Mouse (Mus musculus) right cerebral cortex, adult 18-20 months (tissue): ENCODE measurements at regions not wholly inside any gene's neighbourhood (a gene's known extent, or its start where the extent isn't known, plus 50 kb on each side); places are given as distances from the start of the nearest gene placed in this dataset.

Experiments
- DNase-seq: peaks from one replicate; pipeline ENCODE4 v3.0.0; 2022; ENCODE audit warnings: mixed read lengths

- DNase-seq, result no peak
These were observed 194.6 kb upstream of the Irx3 start for GRCm38 (mm10) chr8:91996305-91997022.

- DNase-seq, result no peak
These were observed 193.7 kb upstream of the Irx3 start for GRCm38 (mm10) chr8:91995407-91996144.

DNA sequence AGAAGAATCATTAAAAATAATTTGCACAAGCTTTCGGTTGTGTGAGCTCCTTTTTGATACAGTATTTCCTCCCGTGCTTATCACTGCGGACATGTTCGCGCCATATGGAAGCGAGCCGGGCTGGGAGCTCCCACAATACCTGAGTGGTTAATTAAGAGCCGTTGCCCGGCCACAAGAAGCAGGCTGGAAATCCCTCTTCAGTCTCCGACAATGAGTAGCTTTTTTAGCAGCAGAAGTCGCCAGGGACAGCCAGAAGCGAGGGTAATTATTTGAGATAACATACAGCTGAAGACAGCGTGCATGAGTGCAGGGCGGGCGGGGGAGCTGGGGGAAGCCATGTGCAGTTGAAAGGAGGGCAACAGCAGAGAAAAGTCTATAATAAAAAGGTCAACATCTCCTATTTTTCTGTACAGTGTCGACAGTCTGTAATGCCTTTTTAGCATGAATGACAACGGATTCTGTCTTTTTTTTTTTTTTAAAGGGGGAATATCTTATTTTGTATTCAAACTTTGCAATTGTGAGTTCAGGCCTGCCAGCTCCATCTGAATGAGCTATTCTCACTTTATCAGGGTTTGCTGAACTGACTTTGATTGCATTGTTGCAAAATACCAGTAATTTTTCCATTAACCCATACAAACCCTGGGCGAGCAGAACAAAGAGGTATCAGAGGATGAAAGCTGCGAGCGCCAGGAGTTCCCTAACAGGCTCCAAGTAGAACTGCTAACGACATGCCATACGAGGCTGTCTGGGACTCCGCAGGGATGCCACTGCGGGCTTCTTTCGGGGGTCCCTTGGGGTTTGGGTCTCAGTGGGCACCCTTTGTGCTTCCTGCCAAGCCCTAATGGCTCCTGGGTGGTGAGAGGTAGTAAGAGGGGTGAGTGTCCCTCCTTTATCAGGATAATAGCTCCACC, 189.9 kb upstream of the Irx3 start:
- no peak for DNase-seq

DNA sequence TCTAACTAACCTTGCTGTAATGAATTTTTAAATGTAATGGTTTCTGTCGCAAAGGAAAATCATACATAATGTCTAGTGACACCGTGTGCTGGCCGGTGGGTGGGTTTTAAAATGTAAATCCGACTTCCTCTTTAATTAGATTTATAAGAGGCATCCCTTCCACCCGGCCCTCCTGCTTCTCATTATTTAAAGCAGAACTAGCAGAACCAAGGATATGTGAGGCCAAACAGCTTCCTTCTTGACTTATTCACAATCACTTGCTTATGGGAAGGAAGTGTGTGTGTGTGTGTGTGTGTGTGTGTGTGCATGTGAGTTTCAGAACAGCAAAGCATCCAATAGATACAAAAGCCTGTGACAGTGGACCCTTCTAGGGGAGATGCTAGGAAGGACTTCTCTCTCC, 189.1 kb upstream of the Irx3 start:
- no peak for DNase-seq

- no peak for DNase-seq
These were observed 188.2 kb upstream of the Irx3 start for GRCm38 (mm10) chr8:91990048-91990447.

GRCm38 (mm10) chr8:91988866-91989633, 187.2 kb upstream of the Irx3 start:
- DNase-seq, result no peak

DNA sequence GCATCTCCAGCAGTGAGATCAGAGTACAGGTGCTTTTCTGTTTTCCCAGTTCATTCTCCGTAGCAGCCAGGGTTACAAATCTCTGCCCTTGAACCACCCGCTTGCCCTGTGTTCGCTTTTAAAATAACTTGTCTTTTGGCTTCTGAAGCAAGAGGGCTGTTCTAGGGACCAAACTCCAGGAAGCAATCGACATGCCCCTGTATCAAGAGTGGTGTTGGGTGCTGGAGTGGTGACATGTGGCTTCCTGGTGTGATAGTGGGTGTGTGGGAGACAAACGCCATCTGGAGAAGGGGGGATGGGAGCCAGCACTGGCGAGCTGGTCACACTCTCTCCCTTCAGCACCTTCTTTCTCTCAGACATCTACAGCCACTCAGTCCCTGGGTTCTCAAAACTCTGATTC, 186.0 kb upstream of the Irx3 start:
- DNase-seq, result no peak

DNA sequence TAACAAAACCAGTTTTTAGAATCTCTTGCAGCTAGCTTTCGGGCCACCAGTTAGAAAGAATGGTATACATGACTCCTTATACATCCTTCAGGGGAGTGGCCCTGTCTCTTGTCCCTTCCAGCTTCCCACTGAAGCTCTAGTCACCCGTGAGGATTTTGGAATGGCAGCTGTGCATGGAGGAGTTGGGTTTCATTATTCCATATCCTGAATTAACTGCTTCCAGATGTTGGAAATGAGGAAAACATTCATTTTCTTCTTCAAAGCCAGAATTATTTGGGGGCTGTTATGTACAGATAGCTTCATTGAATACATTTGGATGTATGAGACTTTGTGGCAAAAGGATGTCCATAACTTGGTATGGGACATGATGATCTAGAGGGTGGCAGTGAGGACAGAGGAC, 181.3 kb upstream of the Irx3 start:
- no peak for DNase-seq

- no peak for DNase-seq
These were observed 175.2 kb upstream of the Irx3 start for GRCm38 (mm10) chr8:91976900-91977585.

DNA sequence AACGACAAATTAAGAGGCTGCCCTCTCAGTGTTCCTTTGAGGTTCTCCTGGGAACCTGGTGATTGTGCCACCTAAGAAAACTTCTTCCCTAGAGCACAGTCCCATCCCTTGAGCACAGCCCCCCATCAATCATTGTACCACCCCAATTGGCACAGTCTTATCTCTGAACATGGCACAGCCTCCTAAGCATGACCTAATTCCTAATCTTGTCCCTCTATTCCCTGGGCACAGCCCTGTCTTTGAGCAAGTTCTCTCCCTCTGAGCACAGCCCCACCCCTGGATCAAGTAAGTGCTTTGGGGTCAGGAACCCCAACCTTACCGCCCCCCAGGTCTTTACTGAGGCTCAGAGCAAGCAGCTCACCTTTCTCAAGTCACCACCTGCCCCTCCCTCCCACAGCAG, 173.6 kb upstream of the Irx3 start:
- no peak for DNase-seq

DNA sequence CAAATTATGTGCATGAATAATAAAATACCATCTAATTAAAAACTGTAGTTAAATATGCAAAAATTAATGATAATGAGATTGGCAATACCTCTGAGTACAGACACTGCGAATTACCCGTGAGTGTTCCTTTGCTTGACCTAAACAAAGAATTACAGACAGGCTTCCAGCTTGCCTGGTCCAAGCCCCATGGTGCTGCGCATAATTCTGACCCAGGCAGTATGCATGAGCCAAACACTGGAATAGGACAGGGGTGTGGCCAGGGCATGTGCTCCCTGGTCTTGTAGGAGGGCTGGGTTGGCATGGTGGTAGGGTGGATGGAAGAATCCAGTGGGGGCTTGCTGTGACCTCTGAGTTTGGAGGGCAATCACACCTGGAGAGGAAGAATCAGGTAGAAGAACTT, 172.8 kb upstream of the Irx3 start:
- no peak for DNase-seq

DNA sequence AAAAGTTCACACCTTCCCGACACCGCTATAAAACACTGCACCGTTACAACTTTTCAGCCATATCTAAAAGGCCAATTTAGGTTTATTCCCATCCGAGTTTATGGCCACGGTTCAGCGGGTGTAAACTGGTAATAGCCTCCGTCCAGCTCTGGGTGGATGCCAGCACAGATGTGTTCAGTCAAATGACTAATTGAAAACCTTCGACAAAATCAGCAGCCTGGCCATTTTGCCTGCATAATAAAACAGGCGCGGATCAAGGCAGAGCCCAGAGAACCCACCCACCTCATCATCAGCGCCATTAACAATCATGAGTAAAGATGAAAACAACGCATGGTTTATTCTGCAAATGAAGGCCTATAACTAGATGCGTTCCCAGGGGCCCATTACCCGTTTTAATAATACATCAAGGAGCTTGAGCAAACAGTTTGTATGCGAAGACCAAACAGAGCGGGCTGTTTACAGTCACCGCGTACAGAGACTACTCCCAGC, 172.1 kb upstream of the Irx3 start:
- no peak for DNase-seq

- DNase-seq, result peak; percentile 18
These were observed 165.5 kb upstream of the Irx3 start for GRCm38 (mm10) chr8:91967407-91967806.

DNA sequence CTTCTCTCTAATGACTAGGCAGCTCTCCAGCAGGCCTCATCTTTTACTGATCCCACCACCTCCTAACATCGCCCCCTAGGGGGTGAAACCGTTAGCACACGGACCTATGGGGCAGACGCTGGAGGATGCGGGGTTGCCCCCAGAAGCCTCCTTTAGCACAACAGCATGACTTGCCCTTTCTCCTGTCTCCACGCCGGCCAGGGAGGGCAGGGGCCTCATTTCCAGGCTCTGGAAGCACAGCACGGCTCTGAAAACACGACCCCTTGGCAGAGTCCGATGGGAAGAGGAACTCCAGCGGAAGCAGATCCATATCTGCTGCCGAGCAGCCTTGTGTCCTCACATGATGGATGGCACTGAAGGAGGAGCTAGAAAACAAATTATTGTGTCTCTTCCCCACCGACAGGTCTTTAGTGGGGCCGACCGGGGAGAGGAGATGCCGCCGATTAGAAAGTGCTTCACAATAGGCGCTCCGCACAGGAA, 165.1 kb upstream of the Irx3 start:
- DNase-seq, result no peak

DNA sequence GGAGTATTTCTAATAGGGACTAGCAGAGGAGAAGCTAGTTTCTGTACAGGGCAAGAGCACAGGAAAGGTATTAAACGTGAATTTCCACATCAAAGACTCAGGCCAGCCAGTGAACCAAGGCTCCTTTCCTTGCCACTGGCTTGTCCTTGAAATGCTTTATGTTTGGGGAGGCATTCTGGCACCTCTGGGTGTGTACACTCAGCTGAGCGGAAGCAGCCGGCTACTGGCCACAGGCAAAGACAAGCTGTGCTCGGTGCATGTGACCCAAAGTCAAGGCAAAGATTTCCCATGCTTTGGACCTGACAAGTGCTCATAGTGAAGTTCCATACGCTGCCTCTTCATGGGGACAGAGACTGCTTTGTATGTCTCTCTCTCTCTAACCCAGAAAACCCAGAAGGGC, 159.8 kb upstream of the Irx3 start:
- no peak for DNase-seq

DNA sequence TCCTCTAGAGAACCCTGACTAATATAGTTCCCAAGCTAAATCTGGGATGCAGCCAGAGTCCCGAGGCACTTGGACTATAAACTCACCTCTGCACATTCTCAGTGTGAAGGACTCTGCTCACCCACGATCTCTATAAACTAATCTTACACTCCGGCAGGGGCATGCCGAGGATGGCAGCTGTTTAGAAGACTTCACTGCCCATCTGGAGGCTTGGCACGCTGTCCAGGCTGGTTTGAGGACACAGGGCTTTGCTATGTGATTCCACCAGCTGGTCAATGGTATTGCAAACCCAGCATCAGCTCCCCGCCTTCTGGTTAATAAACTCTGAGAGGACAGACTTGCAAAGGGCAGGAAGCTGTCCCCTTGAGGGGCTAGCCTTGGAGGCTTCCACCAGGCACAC, 153.3 kb upstream of the Irx3 start:
- no peak for DNase-seq

- DNase-seq, result no peak
These were observed 151.1 kb upstream of the Irx3 start for GRCm38 (mm10) chr8:91952981-91953380.

DNA sequence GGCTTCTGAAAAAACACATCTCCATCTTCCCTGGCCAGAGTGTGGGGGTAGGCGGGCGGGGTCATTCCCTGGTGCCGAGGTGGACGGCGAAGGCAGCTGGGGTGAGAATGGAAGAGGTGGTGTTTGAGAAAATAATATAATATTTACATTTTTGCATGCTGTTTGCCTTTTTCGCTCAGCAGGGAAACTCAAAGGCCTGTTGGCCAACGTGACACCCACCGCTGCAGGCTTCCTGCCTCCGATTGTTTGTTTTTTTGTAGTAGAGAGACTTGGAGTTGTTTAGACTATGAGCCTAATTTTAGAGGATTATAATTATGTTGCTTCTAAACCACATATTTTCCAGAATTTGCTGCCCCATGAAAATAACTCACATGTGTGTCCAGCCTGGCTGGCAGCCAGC, 147.2 kb upstream of the Irx3 start:
- DNase-seq, result no peak

DNA sequence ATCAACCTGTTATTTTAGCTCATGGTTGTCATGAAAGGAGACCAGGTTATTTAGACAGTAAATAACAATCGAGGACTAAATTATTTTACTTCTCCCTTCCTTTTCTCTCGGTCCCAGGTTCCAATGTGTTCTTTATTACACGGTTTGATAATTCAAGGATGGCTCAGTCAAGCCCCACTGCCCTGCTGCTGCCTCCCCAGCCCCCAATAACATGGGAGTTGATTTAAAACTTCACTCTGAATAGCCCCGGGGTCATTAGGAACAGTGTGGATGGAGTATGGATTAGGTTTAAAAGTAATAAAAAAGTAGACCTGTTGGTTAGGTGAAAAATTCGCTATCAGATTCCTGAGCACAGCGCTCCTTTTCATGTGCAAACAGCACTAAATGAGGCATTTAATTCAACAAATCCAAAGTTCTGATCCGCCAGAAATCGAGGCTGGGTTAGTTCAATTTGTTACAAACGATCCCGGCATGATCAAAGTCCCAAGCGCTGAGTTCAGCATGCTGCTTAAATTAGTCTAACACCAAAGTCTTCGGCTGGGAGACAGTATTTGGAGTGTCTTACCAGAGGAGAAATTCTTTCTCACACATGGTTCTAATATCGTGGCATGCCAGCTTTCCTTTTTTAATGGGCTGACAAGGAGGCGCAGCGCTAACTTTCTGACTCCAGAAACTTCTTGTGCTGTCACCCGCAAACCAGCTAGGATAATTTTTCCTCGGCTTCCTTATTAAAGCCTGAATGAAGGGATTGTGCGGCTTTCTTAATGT, 146.5 kb upstream of the Irx3 start:
- no peak for DNase-seq

GRCm38 (mm10) chr8:91941005-91941404, 139.1 kb upstream of the Irx3 start:
- DNase-seq, result no peak

DNA sequence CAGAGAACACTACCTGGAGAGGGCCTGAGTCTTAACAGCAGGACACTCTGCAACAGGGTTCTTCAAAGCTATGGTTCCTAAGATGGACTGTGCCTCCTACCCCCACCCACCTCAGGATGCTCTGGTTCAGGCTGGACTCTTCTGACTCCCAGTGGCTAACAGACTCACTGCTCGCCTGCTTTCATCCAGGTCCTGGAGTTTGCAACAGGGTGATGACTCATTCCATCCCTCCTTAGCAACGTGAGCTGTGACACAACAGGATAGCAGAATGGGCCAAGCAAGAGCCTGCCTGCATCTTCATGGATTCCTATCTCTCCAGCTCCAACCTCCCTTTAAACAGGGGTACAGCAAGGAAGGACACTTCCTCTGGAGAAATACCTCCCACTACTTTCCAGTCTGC, 135.4 kb upstream of the Irx3 start:
- DNase-seq, result no peak
